Mouse (Mus musculus) ovary, postnatal 14 days (tissue): ENCODE measurements at regions not wholly inside any gene's neighbourhood (a gene's known extent, or its start where the extent isn't known, plus 50 kb on each side); places are given as distances from the start of the nearest gene placed in this dataset.
"Not testable (repeated sequence)": the region's sequence is repeated elsewhere in the genome, so short reads cannot be mapped to it uniquely, and the experiment has no call there.

Source experiments
- DNase-seq: peaks from one replicate; pipeline ENCODE4 v3.0.0; 2022; ENCODE audit warnings: low spot score

- no peak for DNase-seq
These were observed 480.8 kb downstream of the Tns1 start for GRCm38 (mm10) chr1:73643431-73643830.

GRCm38 (mm10) chr1:73642691-73643109 lies 481.5 kb downstream of the Tns1 start:
- no peak for DNase-seq

GRCm38 (mm10) chr1:73641456-73641855 lies 482.8 kb downstream of the Tns1 start:
- DNase-seq, result no peak

- no peak for DNase-seq
These were observed 483.4 kb downstream of the Tns1 start for GRCm38 (mm10) chr1:73640726-73641451.

GRCm38 (mm10) chr1:73635709-73636108 lies 488.5 kb downstream of the Tns1 start:
- DNase-seq, result no peak

GRCm38 (mm10) chr1:73634871-73635270 lies 489.4 kb downstream of the Tns1 start:
- no peak for DNase-seq

GRCm38 (mm10) chr1:73633071-73633470 lies 491.2 kb downstream of the Tns1 start:
- no peak for DNase-seq

- no peak for DNase-seq
These were observed 493.9 kb downstream of the Tns1 start for GRCm38 (mm10) chr1:73630363-73630762.

GRCm38 (mm10) chr1:73625365-73625764 lies 498.9 kb downstream of the Tns1 start:
- DNase-seq, result no peak

GRCm38 (mm10) chr1:73621121-73621520 lies 503.1 kb downstream of the Tns1 start:
- not testable (repeated sequence) for DNase-seq

GRCm38 (mm10) chr1:73618551-73619170 lies 505.6 kb downstream of the Tns1 start:
- DNase-seq, result peak; percentile 62

GRCm38 (mm10) chr1:73593653-73594385 lies 530.4 kb downstream of the Tns1 start:
- no peak for DNase-seq

- no peak for DNase-seq
These were observed 532.7 kb downstream of the Tns1 start for GRCm38 (mm10) chr1:73591342-73592099.

GRCm38 (mm10) chr1:73579680-73580079 lies 544.6 kb downstream of the Tns1 start:
- no peak for DNase-seq

- DNase-seq, result no peak
These were observed 547.2 kb downstream of the Tns1 start for GRCm38 (mm10) chr1:73577019-73577418.

GRCm38 (mm10) chr1:73575694-73576093 lies 548.6 kb downstream of the Tns1 start:
- no peak for DNase-seq

GRCm38 (mm10) chr1:73570944-73571343 lies 553.3 kb downstream of the Tns1 start:
- no peak for DNase-seq

GRCm38 (mm10) chr1:73566770-73567169 lies 551.1 kb upstream of the Tnp1 start:
- DNase-seq, result no peak

GRCm38 (mm10) chr1:73560594-73560993 lies 544.9 kb upstream of the Tnp1 start:
- no peak for DNase-seq

GRCm38 (mm10) chr1:73547877-73548276 lies 532.2 kb upstream of the Tnp1 start:
- DNase-seq, result no peak

GRCm38 (mm10) chr1:73545401-73545800 lies 529.7 kb upstream of the Tnp1 start:
- no peak for DNase-seq

GRCm38 (mm10) chr1:73541371-73541770 lies 525.7 kb upstream of the Tnp1 start:
- peak; percentile 22 for DNase-seq
